Mouse (Mus musculus) adrenal gland, adult 18-20 months (tissue): ENCODE measurements around the gene Gm49369. TPM values are rescaled to one million over a fixed set of nuclear protein-coding genes. Genes with fewer than 3 reads are reported as not detected.
A peak's percentile ranks its signal among the peaks of the same experiment; 100 is the strongest.
"Not testable (repeated sequence)": the region's sequence is repeated elsewhere in the genome, so short reads cannot be mapped to it uniquely, and the experiment has no call there.

Experiments
- DNase-seq, 2 experiments: peaks; one replicate each; pipeline ENCODE4 v3.0.0; 2021 to 2022; ENCODE audit warnings: low spot score in 2 of 2
- total RNA-seq, 2 experiments: library from RNA; stranded (reverse); gene quantifications; 1 replicate in 1 of 2; 2 replicates in 1 of 2; pipeline ENCODE4 v1.2.3; 2021

The Gm49369 gene
- total RNA-seq, 2 experiments from 2014 or later: 3.1 to 9.4 TPM

DNA sequence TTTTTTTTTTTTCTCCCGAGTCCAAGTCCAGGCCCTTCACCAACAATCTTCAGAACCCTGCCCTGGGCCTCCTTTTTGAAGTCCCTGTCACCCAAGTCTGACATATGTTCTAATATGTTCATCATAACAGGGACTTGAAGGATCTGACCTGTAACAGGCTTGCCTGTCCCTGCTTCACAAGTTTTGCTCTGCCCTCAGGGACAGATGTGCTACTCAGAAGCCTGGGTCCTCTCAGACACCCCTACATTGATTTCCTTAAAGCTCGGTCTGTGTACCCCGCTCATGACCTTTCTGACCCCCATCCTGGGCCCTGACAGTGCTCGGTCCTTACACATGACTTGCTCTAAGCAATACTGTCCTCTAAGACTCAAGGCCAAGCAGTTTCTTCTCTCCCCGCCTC is 9.4 kb downstream of the Gm49369 start:
- DNase-seq: no peak

DNA sequence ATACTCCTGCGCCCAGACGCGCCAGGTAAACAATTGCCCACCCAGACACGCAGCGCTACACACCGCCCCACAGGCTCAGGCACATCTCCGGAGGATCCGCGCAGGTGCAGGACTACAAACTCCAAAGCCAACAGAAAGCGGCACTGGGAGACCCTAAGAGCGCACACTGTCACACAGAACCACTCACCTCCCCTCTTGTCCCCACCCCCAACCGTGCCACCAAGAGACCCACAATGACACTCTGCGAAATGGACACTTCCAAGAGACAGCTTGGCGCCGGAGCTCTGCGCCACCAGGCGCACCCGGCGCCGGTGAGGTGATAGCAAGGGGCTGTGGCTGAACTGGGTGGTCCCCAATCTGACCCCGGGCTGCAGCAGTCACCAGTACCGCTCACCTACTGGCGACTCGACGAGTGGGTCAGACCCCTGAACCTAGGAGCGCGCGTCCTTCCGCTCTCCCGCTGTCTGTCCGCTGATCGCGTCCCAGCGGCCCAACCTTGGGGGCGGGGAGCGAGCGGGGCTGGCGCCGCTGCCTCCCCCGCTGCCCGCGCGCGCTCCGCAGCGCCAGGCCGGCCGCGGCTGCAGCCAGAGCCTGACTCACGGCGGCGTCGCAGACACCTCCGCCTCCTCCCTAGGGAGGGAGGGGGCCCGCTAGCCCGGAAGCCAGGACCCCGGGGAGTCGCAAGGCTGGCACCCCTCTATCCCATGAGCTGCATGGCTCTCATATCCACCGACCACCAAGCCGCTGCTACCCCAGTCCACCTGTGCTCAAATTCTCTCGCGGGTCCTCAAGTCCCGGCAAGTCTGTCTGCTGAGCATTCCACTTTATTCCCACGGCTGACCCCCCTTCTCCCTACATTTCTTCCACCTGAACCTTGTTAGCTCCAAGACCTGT is 10.5 kb downstream of the Gm49369 start:
- DNase-seq: peak; percentile 58

DNA sequence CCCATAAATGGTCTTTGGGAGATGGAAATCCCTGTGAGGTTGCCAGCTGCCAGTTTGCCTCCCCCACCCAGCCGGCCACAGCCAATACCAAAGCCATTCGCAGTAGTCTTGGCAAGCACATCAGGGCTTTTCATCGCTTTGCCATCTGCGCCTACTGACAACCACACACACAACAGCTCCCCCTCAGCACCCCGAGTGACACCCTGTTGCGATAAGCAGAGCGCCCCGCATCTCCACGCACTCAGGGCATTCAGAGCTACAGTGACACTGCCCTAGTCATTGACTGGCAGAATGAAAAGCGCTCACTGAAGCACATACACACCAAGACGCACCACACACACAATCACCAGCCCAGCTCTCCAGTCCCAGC is 11.1 kb downstream of the Gm49369 start:
- no peak for DNase-seq

DNA sequence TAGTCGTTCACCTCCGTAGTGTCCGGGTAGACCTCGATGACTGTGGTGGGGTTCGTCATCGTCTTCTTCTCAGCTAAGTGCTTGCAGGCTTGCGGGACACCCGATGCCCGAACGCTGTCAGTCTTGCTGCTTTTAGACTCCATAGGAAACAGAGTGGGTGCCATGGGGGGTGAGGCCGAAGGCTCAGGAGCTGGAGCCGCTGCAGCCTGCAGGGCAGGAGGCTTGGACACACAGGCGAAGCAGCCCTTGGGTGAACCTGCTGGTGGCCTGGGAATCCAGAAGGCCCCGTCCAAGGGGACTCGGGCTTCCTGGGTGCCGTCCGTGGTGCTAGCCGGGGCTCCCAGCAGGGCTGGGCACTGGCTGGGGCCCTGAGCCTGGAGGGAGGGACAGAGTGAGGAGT is 11.5 kb downstream of the Gm49369 start:
- no peak for DNase-seq

DNA sequence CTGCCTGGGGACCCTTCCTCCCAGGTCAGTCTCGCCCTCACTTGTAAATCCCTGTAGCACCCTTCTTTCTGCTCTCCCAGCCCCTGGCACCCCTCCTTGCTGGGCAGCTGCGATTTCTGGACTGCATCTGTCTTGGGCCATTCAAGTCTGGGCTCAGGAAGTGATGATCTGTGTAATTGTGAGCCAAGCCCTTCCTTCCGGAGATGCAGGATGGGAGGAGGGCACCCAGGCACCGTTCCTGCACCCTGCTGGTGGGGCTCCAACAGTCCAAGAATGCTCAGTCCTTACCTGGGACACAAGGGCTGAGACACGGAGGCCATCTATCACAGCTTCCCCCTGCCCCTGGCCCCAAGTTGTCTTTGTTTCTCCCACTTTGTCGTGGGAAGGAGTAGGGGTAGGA is 12.6 kb downstream of the Gm49369 start:
- no peak for DNase-seq

DNA sequence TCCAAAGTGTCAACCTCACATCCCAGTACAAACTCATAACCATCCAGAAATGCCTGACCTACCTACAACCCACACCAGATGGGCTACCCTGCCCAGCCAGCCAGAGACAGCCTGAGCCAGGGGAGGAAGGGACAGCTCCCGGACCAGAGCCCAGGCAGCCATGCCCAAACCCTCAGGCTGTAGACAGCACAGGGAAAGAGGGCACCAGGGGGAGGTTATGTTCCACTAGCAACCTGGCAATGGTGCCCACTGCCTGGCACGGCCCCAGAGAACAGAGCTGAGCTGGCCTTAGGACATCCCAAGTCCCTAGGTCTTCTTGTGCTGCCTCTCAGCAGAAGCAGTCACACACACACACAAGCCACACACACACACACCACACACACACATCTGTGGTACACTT is 13.6 kb downstream of the Gm49369 start:
- no peak for DNase-seq

DNA sequence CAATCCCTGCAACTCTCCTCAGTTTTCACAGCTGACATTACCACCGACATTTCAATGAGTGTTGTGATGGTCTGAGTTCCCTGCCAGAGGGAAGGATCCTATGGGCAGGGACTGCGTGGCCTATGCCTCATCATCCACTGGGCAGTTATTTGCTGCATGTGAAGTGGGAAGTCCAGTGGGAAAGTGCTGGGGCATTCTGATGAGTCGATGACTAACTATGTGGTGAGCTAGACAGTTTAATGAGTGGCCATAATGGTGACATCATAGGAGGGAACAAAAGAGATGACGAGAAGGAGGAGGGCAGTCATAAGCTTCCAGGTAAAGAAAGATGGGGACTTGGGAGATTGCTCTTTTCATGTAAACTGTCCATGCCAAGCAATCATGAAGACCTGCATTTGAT is 19.4 kb downstream of the Gm49369 start:
- no peak for DNase-seq

DNA sequence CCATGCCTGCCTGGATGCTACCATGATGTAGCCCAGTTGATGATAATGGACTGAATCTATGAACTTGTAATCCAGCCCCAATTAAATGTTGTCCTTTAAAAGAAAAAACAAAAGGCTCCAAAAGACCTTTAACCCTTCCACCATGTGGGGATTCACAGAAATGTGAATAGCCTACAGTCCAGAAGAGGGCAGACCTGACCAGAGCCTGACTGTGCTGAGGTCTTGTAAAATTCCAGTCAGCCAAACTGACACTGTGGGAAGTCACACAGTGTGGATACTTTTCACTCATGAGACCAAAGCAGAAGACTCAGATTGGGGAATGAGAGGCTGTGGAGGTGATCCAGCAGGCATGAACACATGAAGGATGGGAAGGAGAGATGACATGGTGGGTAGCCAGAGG is 21.7 kb downstream of the Gm49369 start:
- no peak for DNase-seq

DNA sequence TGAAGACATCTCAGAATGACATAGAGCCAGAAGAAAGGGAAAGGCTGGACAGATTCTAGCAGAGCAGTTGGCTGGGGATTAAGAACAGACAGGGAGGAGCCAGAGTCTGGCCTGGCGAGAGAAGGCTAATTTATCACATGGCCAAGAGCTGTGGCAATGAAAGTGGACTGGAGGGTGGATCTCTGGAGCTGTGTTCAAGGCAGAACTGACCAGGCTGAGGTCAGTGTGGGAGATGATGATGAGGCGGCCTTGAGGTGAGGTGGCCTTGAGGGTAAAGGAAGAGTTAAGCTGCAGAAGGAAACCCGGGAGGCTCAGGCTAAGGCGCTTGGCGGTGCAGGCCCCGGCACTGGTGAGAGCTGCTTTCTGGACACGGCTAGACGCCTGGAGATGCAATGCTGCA is 23.3 kb downstream of the Gm49369 start:
- no peak for DNase-seq

DNA sequence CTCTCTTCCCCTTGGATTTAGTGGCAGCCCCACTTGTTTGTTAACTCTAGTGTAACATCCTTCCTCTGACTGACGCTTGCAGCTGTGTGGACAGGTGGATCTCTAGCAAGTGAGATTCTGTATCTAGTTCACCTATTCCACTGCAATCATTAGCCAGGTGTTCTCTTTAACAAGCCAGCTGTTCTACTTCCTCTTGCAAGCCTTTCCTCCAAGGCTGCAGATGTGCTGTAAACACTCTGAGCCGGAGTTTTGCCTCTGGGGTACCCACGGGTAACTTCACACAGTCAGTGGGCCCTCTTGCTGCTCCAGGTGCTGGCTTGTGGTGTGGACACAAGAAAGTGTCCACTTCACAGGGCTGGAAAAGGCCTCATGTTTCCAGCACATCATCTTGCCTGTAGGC is 24.9 kb downstream of the Gm49369 start:
- no peak for DNase-seq

DNA sequence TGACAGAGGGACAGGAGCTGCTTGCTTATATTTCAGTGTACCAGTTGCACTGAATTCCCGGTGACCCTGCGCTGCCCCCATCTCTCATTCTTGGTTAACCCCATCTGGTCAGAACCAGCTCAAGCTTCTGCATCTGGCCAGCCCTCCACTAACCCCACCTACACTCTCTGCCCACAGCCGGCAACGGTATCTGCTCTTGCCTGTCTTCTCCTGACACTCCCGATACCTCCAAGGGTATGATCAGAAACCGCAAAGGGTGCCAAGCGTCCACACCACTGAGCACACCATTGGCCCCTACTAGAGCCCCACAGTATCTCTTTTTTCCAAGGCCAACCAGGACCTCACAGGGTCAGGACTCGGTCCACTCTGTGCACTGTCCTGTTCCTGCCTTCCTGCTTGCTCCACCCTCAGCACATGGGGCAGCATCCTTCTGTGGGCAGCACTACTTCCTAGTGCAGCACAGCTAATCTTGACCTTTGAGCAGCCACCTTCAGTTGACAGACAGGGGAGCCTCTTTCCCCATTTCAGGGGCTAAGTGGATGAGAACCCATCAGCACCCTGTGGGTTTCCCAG is 27.7 kb downstream of the Gm49369 start:
- DNase-seq: no peak

DNA sequence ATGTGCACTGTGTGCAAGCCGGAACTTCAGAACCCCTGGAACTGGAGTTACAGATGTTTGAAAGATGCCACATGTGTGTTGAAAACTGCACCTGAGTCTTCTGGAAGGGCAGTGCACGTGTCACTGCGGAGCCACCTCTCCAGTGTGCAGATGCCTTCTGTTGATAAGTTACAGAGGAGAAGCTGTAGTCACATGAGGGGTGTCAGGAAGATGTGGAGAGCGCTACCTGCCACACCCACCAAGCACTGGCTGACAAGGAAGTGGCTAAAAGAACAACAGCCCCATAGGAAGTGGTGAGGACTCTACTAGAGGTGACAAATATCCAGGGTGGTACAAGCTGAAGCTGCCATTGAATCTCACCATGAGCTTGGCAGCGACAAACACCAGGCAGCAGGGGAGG is 28.6 kb downstream of the Gm49369 start:
- DNase-seq: no peak

DNA sequence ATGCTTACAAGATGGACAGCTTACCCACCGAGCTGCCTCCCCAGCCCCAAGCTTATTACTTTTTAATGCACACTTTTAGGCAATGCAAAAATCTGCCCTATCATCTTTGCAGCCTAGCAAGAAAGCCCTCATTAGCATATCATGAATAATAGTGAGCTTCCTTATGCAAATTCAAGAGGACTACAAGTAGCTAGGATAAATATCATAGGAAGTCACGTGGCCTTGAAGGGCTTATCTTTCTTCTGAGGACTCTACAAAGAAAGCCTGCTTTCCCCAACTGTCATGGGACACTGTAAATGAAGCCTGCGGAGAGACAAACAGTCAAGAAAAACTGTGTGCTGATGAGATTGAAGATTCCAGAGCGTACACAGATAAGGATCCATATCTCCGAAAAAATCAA is 30.9 kb downstream of the Gm49369 start:
- DNase-seq: no peak

DNA sequence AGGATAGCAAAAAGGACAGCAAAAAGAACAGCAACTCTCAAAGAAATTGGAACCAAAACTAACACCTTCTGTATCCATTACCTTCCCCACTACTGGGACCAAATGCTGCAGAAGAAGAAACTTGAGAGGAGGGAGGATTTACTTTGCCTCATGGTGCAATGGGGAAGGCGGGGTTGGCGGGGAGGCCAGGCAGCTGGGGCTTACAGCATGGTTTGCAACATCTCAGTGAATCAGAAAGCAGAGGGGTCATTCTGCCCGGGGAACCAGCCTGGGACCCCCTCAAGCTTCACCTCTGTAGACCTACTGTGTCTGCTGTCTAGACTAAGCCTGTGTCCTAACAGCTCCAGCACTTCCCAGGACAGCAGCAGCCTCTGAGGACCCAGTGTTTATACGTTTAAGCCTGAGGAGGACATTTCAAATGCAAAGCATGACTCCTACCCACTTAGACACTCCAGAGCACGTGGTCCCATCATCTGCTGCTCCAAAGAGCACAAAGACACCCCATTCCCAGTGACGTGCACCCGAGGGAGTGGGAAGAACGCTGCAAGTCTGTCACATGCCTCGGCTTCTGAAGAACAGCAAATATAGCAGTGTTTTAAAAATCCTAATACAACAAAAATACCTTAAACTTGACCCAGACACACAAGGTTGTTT is 33.0 kb downstream of the Gm49369 start:
- DNase-seq: no peak

DNA sequence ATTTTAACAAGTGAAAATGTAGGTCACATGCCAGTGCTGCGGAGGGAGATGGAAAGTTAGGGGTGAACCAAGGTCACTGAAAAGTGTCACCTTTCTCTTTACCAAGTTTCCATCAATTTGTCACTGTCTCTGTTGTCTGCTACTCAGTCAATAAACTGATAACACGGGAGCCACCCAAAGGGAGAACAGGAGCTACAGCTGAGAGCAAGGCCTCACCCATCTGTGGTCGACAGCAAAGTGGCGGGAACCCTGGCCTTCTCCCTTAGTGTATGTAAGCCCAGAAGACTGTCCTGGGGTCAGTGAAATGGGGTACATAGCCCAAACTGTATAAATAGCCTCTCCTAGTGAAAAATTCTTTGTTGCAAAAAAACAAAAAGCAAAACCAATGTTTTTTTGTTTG is 34.9 kb downstream of the Gm49369 start:
- no peak for DNase-seq

DNA sequence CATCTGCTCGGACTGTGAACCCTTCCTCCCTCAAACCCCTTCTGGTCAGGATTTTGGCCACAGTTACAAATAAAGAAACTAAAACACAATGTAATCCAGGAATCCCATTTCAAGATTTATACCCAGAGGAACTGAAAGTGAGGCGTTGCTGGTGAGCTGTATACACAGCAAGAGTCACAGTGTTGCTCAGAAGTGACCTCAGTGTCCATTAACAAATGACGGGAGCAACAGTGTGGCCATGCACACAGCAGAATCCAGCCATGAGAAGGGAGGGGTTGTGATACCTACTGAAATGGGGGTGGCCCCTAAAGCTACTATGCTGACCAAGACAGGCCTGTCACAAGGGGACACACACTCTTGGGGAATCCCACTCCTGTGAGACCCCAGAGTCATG is 40.2 kb downstream of the Gm49369 start:
- no peak for DNase-seq

DNA sequence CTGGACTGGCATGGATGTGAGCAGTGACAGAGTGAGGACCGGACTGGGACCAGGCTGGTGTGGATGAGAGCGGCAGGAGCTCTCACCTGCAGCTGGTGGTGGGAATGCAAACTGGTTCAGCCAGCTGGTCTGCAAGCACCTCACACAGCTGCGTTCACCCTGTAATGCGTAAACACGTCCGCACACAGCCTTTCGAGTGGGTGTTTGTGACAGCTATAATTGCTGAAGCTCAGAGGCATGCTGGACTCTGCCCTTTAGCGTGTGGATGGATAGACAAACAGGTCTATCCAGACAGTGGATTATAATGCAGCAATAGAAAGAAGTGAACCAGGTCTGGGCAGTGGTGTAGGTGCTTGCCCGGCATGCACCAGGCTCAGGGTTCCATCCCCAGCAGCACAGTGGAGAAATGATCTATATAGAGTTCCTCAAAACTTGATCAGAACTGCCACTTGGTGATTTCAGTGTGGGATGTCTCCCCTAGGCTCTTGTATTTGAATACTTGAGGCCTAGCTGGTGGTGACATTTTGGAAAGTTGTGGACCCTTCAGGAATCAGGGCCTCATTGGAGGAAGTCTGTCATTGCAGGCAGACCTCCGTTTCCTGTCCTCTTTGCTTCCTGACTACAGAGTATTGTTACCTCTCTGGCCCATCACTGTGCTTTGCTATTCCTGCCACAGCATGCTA is 40.8 kb downstream of the Gm49369 start:
- no peak for DNase-seq

DNA sequence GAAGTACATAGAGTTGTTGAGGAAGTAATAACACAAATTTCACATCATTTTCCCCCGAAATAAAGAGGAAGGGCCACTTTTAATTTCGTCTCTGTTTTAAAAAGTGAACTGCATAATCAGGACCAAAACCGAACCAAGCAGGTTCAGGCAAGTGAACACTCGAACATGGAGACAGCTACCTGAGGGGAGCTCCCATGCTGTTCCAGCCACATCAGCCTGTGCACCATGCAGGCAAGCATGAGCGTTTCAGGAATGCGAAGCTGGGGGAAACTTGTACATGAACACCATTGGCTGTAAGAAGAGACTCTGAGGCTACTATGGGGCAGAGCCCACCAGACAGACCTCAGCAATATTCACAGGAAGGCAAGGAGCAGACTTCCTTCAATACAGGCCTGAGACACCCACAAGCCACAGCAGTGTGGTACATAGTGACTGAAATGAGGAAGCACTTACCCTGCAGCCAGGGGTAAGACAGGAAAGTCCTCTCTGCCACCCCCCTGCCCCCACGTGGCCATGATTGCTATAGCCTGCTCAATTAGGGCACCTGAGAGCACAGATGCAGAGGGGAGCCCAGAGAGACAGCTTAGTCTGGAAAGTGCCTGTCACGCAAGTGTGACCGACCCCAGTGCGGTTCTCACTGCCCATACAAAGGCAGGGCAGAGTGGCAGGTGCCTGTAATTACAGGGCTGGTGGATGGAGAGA is 42.0 kb downstream of the Gm49369 start:
- no peak for DNase-seq

DNA sequence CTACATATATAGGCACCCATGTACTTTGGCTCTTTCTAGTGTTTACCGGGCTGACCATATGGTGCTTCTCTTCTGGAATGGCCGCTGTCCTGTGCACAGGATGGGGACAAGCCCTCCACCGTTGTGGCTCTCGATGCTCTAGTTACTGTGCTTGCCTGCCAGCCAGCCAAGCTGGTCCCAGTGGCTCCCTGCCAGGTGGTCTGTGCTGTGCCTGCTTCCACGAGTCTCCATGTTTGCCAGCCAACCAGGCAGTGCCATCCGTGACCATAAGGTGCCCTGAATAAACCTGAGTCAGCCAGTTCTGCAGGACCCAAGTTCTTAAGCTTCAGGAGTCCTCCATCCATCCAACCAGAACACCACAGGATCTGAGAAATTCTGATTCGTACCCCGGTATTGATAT is 47.3 kb downstream of the Gm49369 start:
- DNase-seq: no peak

DNA sequence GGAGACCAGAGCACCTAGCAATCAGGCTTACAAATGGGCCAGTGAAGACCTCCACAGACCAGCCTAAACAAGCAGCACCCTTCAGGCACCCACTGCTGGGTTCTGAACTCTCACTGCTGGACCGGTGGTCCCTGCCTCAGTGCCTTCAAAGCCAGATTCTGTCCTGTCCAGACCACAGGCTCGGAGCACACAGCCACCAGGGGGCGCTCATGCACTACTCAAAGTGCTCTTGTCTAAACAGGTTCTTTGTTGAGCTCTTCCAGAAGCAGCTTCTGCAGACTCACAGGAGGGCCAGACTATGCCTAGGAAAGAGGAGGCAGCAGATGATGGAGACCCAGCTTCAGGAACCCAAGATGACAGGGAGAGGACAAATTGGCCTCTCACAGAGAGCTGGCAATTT is 48.2 kb downstream of the Gm49369 start:
- DNase-seq: peak; percentile 89 to 94

DNA sequence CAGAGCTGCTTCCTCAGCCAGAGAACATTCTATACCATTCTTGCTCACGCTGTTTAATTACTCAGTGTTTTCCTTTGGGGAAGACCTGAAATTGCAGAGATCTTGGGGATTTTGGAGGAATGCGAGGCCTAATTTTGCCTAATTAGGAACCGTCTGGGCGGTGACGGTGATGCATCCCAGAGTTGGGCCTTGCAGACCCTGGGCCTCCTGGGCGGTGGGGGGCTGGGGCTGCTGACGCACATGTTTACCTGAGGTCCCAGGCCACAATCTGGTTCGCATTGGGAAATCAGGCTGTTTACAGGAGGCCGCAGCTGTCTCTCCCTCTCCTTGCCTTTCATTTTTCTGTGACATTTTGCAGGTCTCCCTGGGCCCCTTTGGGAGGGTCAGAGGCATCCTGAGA is 49.7 kb downstream of the Gm49369 start:
- DNase-seq: not testable (repeated sequence)
